Mouse (Mus musculus): Measurements from ENCODE around the gene Kcnma1.

Gene Kcnma1

DNA sequence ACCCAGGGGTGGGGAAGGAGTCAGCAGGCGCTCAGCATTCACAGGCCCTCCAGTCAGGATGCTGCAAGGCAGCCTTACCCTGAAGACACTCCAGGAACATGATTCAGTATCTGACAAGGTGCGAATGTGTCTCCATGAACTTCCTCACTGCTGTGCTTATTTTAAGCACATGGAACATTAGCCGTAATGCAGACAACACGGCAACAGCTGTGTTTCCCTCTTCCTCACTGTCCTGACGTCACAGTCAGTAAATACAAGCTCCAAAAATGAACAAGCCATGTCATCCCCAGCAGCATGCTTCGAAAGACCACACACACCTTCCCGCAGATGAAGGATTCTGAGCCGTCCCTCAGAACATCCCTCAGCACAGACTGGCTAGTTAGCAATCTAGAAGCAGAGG lies 47.8 kb downstream of the Kcnma1 start:
- DNase-seq (ENCODE audit: low read depth, low spot score), result no peak

DNA sequence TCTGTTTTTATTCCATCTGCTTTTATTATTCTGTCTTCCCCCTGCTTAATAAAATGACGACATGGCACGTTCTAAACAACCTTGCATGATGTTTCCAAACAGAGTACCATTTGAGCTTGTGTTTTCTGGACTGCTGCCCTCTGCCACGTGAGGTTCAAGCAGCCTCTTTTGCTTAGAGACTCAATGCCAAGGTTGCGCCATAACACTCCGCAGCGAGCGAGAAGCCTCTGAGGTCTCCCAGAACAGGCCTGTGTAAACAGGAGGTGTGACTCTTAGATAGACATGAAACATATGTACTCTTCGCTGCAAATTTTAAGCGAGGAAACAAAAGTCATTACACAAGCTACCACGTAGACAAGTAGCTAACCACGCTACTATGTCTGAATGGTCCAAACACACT lies 55.2 kb downstream of the Kcnma1 start:
- no peak for DNase-seq (ENCODE audit: low read depth, low spot score)

DNA sequence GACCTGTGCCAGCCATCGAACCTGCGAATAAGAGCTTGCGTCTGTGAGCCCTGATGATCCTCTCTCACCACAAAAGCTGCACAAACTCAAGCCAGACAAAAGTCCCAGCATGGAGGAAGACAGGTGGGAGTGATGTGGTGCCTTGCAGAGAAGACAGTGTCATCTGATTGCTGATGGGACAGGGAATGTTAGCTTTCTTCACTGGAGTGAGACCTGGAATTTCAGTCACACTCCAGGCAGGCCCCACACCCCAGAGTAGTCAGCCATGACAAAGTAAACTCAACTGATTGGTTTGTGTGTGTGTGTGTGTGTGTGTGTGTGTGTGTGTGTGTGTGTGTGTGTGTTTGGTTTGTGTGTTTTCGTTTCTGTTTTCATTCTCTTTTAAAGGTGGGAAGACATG lies 57.0 kb downstream of the Kcnma1 start:
- no peak for DNase-seq (ENCODE audit: low read depth, low spot score)

DNA sequence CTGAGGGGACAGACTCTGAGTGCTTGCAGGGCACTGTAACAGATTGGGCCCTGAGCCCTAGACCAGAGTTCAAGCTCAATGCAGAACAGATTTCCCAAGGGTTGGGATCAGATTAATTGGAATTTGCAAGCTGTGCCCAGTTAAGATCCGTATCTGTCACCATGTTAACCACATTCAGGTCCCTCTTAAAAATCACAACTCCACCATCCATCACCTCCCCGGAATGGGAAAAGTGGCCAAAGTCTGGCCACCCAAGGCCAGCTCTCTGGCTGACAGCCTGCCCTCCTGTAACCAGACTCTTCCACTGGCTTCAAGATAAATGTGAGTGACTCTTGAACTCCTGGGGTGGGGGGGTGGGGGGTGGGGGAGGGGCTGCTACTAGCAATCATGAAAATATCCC lies 70.4 kb downstream of the Kcnma1 start:
- no peak for DNase-seq (ENCODE audit: low read depth, low spot score)

DNA sequence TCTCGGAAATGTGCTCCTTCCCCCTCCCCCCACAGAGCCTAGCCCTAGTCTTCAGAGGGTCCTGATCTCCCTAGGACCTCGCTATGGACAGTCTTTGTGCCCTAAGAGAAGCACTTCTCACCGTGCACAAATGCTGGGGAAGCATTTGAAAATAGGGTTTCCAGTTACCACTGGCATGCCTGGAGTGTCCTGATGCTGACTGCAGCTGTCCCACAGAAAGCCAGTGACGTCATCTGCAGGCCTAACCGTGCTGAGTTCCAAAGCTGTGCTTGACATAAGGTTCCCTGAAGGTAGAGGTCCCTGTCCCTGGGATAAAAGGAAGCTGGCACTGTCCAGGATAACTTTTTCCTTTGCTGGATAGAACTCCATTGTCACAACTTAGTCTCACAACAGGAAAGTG lies 71.1 kb downstream of the Kcnma1 start:
- DNase-seq (ENCODE audit: low read depth, low spot score), result no peak

DNA sequence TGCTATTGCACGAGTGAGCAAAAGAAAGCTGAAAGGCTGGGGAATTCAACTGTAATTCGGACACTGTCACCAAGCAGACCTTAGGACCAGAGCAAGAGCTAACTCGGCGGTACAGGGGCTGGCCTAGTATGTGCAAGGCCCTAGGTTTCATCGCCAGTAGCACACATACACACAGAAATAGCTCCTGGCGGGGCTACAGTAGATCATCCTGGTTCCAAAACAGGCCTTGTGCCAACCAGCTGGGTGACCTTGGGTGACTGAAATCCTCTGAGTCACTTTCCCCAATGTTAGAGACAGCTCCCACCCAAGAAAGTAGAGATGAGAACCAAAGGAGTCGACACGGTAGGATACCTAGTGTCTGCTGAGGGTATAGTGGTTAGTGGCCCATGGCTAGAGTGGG lies 72.2 kb downstream of the Kcnma1 start:
- no peak for DNase-seq (ENCODE audit: low read depth, low spot score)

DNA sequence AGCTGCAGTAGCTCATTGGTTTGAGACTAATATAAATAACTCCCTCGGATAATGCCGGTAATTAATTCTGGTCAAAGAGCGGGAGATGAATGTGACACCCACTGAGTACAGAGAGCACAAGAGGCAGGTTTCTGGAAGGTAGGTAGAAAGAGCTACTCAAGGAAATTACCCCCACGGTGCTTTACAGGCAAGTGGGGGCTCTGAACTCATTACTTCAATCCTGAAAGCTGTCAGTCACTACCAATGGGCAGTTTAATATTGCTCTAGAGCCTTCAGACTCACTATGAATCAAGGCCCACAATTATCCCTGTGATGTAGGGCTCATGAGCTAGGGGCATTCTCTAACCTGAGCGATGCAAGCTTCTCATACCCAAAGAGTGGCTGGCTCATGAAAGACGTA lies 79.3 kb downstream of the Kcnma1 start:
- DNase-seq (ENCODE audit: low read depth, low spot score), result no peak

DNA sequence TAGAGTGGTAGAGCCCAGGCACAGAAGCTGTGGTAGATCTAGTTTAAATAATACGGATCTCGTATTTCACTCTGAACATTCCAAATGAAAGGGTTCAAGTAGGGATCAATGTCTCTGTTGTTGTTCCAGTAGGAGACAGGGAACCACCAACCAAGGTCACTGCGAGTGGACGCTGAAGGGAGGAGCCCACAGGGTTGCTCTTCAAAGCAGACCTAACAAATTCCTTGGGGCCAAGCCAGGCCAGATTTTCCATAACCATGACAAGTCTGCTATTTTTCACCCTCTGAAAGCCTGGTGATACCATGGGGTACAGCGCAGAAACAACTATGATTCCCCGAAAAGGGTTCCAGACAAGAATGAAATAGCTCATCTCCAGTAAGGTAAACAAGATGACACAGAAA lies 82.6 kb downstream of the Kcnma1 start:
- no peak for DNase-seq (ENCODE audit: low read depth, low spot score)

DNA sequence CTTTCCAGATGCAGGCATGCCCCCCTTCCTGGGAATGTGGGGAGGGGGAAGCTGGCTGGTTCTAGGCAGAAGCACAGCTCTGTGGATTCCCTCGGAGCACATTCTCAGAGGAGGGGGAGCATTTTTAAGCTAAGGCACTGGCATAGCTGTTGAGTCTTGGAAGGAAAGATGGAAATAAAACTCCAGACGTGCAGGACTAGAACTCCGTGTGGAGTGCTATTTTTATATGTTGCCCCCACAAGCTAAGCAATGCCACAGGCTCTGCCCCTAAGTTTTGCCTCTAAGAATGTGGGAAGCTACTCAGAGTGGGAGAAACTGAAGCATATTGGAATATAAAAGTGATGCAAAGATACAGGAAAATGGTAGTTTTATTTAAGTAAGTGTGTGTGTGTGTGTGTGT lies 85.1 kb downstream of the Kcnma1 start:
- DNase-seq (ENCODE audit: low read depth, low spot score), result no peak

DNA sequence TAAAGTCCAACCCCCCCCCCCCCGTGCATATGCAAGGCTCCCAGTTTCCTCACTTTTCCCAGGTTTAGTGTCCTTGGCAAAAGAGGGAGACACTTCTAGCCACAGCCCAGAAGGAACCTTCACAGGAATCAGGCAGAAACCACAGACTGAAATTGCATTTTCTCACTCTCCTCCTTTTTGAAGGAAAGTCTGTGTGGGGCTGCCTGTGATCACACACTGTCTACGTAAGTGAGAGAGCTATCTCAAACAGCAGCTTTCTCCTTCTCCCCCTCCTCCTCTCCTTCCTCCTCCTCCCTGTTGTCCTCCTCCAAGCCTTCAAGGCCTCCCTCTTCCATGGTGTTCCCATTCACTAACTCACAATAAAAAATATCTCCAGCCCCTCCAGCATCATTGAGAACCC lies 90.9 kb downstream of the Kcnma1 start:
- no peak for DNase-seq (ENCODE audit: low read depth, low spot score)

DNA sequence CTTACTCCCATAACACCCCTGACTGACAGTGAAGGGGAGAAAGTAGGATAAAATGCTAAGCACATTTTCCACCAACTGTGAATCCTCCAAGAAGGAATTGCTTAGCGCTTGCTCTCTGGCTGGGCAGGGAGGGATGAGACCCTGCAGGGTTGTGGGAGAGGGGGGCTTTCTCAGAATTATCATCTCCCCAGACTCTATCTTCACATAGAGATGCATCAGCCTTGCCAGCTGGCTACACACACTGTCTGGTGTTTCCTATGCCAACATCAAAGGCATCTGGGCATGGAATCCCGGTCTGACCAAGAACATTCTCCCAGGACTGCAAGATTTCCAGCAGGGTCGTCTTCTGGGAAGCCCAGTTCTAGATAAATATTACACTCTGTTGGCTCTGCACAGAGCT lies 91.5 kb downstream of the Kcnma1 start:
- DNase-seq (ENCODE audit: low read depth, low spot score), result no peak

DNA sequence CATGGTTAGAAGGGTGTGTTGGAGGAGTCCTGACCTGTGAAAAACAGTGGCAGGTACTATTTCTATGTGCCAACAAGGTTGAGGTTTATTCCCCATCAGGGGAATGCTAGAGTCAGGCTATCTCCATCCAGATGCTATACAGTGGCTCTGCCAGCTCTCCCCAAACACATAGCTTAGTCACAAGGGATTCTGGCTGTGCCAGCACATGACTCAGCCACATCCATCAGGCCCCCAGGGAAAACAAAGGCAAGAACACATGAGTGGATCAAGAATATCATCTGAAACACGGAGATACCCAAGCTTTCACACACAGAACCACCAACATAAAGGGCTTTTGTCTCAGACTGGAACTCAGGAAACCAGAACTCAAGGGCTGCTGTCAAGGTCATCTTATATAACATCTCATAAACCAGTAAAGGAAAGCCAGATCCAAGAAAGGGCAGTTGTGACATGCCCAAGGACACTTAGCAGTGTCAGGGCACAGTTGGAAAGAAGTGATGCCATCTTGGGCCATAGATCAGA lies 103.1 kb downstream of the Kcnma1 start:
- no peak for DNase-seq (ENCODE audit: low read depth, low spot score)

DNA sequence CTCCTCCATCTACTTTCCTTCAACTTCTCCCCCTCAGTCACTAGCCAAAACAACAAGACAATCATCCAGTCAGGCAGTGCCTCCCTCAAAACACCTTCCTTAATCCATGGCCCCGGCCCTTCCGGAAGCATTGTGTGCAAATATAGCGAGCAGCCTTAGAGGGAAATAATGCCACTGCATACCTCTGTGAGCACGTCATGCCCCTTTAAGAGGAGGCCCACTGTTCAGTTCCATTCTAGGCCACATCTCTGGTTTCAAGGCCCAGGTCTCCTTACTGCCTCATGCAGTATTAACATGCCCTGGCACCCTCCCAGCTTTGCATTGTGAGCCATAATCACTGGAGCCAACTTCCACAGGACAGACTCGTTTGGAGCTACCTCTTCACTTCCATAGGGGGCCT lies 105.7 kb downstream of the Kcnma1 start:
- no peak for DNase-seq (ENCODE audit: low read depth, low spot score)

DNA sequence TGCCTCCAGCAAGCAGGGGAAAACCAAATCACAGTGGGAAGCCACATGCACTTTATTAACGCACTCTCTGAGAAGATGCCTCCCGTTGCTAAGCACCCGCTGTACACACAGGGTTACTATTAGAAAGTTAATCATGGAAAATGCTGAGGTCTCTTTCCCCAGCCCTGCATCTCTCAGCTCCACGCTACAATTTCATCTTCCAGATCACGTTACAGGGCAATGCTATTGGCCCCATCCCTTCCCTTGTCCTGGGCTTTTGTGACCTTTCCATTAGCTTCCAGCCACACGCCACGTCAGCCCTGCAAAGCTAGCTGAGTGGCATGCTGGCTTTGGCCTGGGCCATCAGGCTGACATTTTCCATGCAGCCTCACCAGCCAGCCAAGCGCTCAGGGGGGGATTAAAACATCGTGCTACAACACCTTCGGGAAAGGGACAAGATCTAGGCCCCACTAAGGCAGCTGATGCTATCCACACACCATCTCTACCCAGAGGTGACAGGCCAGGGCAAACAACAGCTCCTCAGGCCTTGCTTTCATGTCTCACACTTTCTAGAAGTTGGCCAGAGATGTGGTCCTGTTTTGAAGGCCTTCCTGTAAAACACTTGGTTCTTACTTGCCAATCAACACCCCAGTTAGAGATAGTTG lies 111.5 kb downstream of the Kcnma1 start:
- no peak for DNase-seq (ENCODE audit: low read depth, low spot score)

DNA sequence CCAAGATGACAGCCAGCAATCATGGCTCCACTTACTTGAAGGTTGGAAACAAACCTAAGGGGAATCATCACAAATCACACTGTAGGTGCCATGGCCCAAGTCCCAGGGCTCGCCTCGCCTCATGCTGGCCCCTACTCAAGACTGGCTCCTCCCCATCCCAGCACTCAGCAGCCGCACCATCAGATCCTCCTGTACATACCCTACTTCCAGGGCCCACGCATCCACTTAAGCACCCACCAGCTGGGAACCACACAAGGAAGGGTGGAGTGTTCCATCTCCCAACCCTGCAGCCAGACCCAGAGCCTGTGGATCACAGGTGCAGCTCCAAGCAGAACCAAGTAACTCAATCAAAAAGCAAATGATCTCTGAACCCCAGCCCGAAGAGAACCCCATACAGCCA lies 114.8 kb downstream of the Kcnma1 start:
- no peak for DNase-seq (ENCODE audit: low read depth, low spot score)

DNA sequence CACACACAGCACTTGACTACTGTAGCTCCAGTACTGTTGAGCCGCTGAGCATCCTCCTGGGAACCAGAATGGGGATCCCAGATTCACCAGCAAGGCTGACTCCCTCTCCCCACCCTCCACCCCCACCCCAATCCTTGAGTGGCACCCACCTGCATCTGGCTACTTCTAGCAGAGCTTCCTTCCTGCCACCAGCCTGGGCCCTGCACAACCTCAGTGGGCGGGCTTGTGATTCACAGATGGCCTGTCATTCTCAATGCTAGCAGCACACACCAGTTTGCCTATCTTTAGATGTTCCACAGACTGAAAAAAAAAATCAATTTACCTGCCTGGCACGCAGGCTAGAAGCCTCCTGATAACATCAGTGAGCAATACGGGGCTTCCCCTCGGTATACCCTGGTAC lies 116.5 kb downstream of the Kcnma1 start:
- DNase-seq (ENCODE audit: low read depth, low spot score), result no peak

DNA sequence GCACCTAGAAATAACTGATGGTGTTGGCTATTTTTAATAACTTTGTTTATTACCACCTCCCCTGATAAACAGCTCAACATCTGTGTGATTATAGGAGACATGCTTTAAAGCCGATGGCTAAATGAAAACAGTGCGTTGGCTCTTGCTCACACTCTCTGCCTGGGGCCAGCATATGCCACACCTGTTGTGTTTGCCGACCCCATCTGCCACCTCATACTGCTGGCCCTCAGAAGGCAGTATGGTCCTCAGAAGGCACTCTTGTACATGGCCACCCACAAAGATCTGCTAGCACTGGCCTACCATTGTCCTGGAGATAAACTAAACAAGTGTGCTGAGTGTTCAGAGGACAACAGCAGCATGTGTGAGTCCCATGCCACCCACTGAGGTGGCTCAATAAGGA lies 118.3 kb downstream of the Kcnma1 start:
- no peak for DNase-seq (ENCODE audit: low read depth, low spot score)

DNA sequence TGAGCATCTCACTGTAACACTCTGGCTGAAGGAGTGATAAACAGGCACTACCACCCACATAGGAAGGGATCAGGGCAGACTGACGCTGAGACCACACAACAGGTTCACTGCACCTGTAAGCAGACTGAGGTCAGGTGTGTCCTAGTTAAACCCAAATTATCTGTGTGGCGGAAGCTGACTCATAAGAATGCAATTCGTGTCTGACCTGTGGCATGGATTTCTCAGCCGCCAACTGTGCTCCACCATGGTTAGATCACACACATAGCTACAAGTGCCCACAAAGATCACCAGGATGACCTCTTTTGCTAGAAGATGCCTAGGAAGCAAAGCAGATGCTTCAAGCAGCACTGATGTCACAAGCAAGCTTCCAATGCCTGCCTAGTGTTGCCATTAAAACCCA lies 128.2 kb downstream of the Kcnma1 start:
- no peak for DNase-seq (ENCODE audit: low read depth, low spot score)

DNA sequence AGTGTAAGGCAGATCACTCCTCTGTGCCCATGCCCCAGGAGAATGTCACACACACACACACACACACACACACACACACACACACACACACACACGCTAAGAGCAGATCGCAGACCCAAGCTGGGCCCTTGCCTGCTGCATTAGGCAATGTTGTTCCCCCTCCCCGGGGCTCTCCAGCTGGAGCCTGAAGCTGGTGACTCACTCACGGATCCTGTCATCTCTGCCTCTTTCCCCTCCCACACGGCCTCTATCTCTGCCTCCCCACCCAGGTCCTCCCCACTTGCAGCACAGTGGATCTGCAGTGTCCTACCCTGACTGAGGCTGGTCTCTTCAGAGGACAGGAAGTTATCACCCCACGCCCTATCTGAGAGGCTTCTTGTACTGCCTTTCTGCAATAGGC lies 128.8 kb downstream of the Kcnma1 start:
- no peak for DNase-seq (ENCODE audit: low read depth, low spot score)

DNA sequence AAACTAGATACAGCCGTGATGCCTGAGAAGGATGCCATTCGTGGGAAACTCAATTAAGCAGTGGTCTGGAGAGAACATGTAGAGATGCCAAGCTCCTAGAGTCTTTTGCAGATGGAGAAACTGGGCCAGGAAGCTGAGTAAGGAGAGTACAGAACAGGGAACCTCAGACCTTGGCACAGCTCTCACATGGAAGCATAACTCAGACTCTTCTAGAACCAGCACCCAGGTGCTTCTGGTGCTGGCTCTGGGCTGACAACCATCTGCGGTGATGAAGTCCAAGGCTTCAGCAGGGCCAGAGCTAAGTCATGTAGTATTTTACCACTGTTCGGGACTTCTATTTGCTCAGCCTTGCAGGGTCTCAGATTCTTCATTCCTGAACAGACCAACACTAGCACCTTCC lies 129.2 kb downstream of the Kcnma1 start:
- no peak for DNase-seq (ENCODE audit: low read depth, low spot score)

DNA sequence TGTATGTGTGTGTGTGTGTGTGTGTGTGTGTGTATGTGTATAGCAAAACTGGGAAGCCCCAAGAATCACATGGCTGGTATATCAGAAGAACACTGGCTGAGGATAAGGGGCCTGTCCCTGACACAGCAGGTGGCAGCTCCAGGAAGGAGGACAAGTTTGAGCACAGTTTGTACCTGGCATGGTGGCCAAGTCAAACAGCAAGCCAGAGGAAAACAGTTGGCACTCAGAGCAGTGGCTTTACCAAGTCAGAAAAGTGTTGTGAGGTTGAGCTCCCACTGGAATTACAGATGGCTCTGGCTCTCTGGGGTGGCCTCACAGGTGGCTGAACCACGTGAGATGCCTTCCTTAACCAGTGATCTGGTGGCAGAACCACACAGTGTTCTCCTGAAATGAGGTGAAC lies 132.3 kb downstream of the Kcnma1 start:
- DNase-seq (ENCODE audit: low read depth, low spot score), result no peak

DNA sequence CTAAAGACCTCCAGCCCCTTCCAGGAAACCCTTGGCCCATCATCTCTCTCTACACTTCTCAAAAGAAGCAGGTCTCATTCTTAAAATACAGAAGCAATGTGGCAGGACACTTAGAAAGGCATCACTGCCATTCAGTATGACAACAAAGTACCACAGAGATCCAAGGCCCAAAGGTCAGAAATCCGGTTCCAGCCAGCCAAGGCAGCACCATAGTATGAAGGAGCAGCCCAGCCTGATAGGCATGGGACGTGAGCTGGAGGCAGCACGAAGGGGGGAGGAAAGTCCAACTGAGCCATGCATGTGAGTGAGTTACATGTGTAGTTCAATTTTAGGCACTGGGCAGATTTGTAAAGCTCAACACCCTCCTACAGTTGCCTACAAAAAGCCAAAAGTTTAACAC lies 135.0 kb downstream of the Kcnma1 start:
- no peak for DNase-seq (ENCODE audit: low read depth, low spot score)

DNA sequence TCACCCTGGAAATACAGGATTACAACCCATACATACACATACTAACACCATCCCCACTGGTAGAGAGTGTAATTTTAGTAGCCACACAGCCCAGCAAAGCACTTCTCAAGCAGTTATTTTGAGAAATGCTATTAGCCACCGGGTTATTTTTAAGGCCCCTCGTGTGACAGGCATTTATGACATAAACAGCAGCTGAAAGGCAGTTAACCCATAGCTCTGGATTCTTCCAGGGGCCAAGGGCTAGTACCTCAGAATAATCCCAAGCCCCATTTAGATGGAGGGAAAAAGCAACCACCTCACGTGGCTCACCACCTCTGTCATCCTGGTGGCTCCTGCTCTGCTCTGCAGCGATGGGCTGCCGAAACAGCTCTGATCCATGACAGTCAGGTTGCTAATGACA lies 136.7 kb downstream of the Kcnma1 start:
- no peak for DNase-seq (ENCODE audit: low read depth, low spot score)

DNA sequence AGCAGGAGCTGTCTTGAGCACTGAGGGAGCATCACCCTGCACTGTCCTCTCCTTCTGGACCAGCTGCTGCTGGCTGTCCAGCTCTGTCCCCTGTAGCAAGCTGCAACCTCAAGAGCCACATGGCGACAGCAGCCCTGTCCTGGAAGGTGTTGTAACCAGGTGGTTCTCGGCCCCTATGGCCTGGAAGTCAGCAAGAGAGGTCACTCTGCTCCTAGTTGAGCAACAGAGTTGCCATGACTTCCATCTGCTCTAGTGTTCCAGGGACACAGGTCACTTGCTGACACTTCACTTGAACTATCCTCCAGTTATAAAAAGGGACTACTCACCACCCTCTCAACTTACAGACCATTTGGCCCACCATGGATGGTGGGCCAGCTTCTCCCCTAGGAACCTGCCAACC lies 139.7 kb downstream of the Kcnma1 start:
- no peak for DNase-seq (ENCODE audit: low read depth, low spot score)
